Mouse (Mus musculus): ENCODE measurements at regions not wholly inside any gene's neighbourhood (a gene's known extent, or its start where the extent isn't known, plus 50 kb on each side); places are given as distances from the start of the nearest gene placed in this dataset.

DNA sequence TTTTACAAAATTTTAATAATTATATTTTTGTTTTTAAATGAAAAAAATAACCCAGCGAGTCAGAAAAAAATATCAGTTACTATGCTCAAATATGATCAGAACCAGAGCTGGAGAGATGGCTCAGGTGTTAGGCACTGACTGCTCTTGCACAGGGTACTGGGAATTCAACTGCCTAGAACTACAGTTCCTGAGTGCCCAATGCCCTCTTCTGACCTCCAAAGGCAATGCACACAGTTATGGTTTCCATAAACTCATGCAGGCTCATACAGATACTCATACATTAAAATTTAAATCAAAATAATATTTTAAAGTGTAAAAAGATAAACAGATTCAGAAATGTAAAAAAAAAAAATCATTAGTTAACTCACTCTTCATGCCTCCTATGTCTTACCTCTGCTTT, 465.7 kb downstream of the Arl4a start:
- H3K27ac ChIP-seq (ENCODE audit: control insufficient read depth, insufficient read depth, low read depth, low read length): no peak overlapping the region
- TF ChIP-seq CTCF (IDR thresholded peaks at IDR 0.05; ENCODE audit: control insufficient read depth, insufficient read depth, insufficient replicate concordance, low read depth, low read length) (no peak), POLR2A (IDR thresholded peaks at IDR 0.05; ENCODE audit: control insufficient read depth, low read depth, low read length) (no peak)
- no peak overlapping the region for H3K4me3 ChIP-seq (ENCODE audit: control insufficient read depth, low read depth, low read length)
- no peaks in the 10 kb centered on the region for H3K36me3 ChIP-seq (ENCODE audit: control insufficient read depth, insufficient read depth, low read length)
- no peaks in the 10 kb centered on the region for H3K4me1 ChIP-seq (ENCODE audit: control insufficient read depth, insufficient read depth, low read length)
- H3K27me3 ChIP-seq (ENCODE audit: control insufficient read depth, insufficient read depth, low read length): no peaks in the 10 kb centered on the region

- no peaks in the 10 kb centered on the region for H3K36me3 ChIP-seq (ENCODE audit: control insufficient read depth, insufficient read depth, low read length)
- no peak for TF ChIP-seq CTCF (IDR thresholded peaks at IDR 0.05; ENCODE audit: control insufficient read depth, insufficient read depth, insufficient replicate concordance, low read depth, low read length)
- H3K4me1 ChIP-seq (ENCODE audit: control insufficient read depth, insufficient read depth, low read length): no peaks in the 10 kb centered on the region
- no peak overlapping the region for H3K4me3 ChIP-seq (ENCODE audit: control insufficient read depth, low read depth, low read length)
- H3K27ac ChIP-seq (ENCODE audit: control insufficient read depth, insufficient read depth, low read depth, low read length): no peak overlapping the region
- no peaks in the 10 kb centered on the region for H3K27me3 ChIP-seq (ENCODE audit: control insufficient read depth, insufficient read depth, low read length)
Observed at GRCm38 (mm10) chr12:39560734-39561446, 476.9 kb downstream of the Arl4a start.

DNA sequence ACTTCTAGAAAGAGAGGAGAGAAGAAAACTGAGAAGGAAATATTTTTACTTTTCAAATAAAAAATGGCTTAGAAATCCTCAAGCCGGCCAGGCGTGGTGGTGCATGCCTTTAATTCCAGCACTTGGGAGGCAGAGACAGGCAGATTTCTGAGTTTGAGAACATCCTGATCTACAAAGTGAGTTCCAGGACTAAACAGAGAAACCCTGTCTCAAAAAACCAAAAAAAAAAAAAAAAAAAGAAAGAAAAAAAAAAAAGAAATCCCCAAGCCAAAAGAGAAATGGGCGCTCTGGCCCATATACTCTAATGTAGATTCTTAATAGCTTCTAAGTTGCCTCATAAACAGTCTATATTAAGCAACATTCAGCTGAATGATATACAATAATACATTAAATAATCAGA, 479.3 kb downstream of the Arl4a start:
- H3K4me3 ChIP-seq (ENCODE audit: control insufficient read depth, low read depth, low read length): no peak overlapping the region
- H3K4me1 ChIP-seq (ENCODE audit: control insufficient read depth, insufficient read depth, low read length): no peaks in the 10 kb centered on the region
- no peak overlapping the region for H3K27ac ChIP-seq (ENCODE audit: control insufficient read depth, insufficient read depth, low read depth, low read length)
- TF ChIP-seq CTCF (IDR thresholded peaks at IDR 0.05; ENCODE audit: control insufficient read depth, insufficient read depth, insufficient replicate concordance, low read depth, low read length): no peak
- no peak for TF ChIP-seq POLR2A (IDR thresholded peaks at IDR 0.05; ENCODE audit: control insufficient read depth, low read depth, low read length)
- no peaks in the 10 kb centered on the region for H3K27me3 ChIP-seq (ENCODE audit: control insufficient read depth, insufficient read depth, low read length)
- no peaks in the 10 kb centered on the region for H3K36me3 ChIP-seq (ENCODE audit: control insufficient read depth, insufficient read depth, low read length)

- TF ChIP-seq CTCF (IDR thresholded peaks at IDR 0.05; ENCODE audit: control insufficient read depth, insufficient read depth, insufficient replicate concordance, low read depth, low read length) (no peak), POLR2A (IDR thresholded peaks at IDR 0.05; ENCODE audit: control insufficient read depth, low read depth, low read length) (no peak)
- no peaks in the 10 kb centered on the region for H3K4me1 ChIP-seq (ENCODE audit: control insufficient read depth, insufficient read depth, low read length)
- H3K36me3 ChIP-seq (ENCODE audit: control insufficient read depth, insufficient read depth, low read length): no peaks in the 10 kb centered on the region
- H3K27ac ChIP-seq (ENCODE audit: control insufficient read depth, insufficient read depth, low read depth, low read length): no peak overlapping the region
- H3K27me3 ChIP-seq (ENCODE audit: control insufficient read depth, insufficient read depth, low read length): no peaks in the 10 kb centered on the region
- H3K4me3 ChIP-seq (ENCODE audit: control insufficient read depth, low read depth, low read length): no peak overlapping the region
Observed at GRCm38 (mm10) chr12:39536326-39536725, 501.5 kb downstream of the Arl4a start.

GRCm38 (mm10) chr12:39528121-39528520, 509.7 kb downstream of the Arl4a start:
- Histone ChIP-seq H3K36me3 (ENCODE audit: control insufficient read depth, insufficient read depth, low read length) (no peaks in the 10 kb centered on the region), H3K27ac (ENCODE audit: control insufficient read depth, insufficient read depth, low read depth, low read length) (no peak overlapping the region), H3K4me3 (ENCODE audit: control insufficient read depth, low read depth, low read length) (no peak overlapping the region), H3K27me3 (ENCODE audit: control insufficient read depth, insufficient read depth, low read length) (no peaks in the 10 kb centered on the region), H3K4me1 (ENCODE audit: control insufficient read depth, insufficient read depth, low read length) (no peaks in the 10 kb centered on the region)
- TF ChIP-seq POLR2A (IDR thresholded peaks at IDR 0.05; ENCODE audit: control insufficient read depth, low read depth, low read length) (no peak), CTCF (IDR thresholded peaks at IDR 0.05; ENCODE audit: control insufficient read depth, insufficient read depth, insufficient replicate concordance, low read depth, low read length) (no peak)

DNA sequence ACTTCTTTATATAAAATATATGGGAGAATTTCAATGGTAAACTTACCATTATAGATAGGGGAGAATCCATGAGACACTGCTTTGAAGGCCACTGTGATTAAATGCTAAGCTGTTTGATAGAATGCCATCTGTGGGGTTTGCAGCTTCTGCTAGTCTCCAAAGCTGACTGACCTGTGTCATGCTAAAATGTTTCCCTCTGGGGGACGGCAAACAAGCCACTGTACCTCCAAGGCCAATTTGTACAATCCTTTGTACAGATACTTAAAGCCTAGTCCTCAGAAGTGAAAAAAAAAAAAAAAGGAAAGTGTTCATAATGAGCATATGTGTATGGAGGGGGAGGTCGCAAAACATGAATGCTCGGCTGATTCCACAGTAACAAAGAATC, 510.6 kb downstream of the Arl4a start:
- no peaks in the 10 kb centered on the region for H3K4me1 ChIP-seq (ENCODE audit: control insufficient read depth, insufficient read depth, low read length)
- TF ChIP-seq CTCF (IDR thresholded peaks at IDR 0.05; ENCODE audit: control insufficient read depth, insufficient read depth, insufficient replicate concordance, low read depth, low read length) (no peak), POLR2A (IDR thresholded peaks at IDR 0.05; ENCODE audit: control insufficient read depth, low read depth, low read length) (no peak)
- H3K27ac ChIP-seq (ENCODE audit: control insufficient read depth, insufficient read depth, low read depth, low read length): no peak overlapping the region
- no peaks in the 10 kb centered on the region for H3K36me3 ChIP-seq (ENCODE audit: control insufficient read depth, insufficient read depth, low read length)
- no peaks in the 10 kb centered on the region for H3K27me3 ChIP-seq (ENCODE audit: control insufficient read depth, insufficient read depth, low read length)
- H3K4me3 ChIP-seq (ENCODE audit: control insufficient read depth, low read depth, low read length): no peak overlapping the region

GRCm38 (mm10) chr12:39526535-39527215, 511.1 kb downstream of the Arl4a start:
- no peak for TF ChIP-seq POLR2A (IDR thresholded peaks at IDR 0.05; ENCODE audit: control insufficient read depth, low read depth, low read length)
- no peak for TF ChIP-seq CTCF (IDR thresholded peaks at IDR 0.05; ENCODE audit: control insufficient read depth, insufficient read depth, insufficient replicate concordance, low read depth, low read length)
- H3K27me3 ChIP-seq (ENCODE audit: control insufficient read depth, insufficient read depth, low read length): no peaks in the 10 kb centered on the region
- no peak overlapping the region for H3K27ac ChIP-seq (ENCODE audit: control insufficient read depth, insufficient read depth, low read depth, low read length)
- H3K36me3 ChIP-seq (ENCODE audit: control insufficient read depth, insufficient read depth, low read length): no peaks in the 10 kb centered on the region
- no peaks in the 10 kb centered on the region for H3K4me1 ChIP-seq (ENCODE audit: control insufficient read depth, insufficient read depth, low read length)
- H3K4me3 ChIP-seq (ENCODE audit: control insufficient read depth, low read depth, low read length): no peak overlapping the region
